Mouse (Mus musculus): ENCODE results near the gene Creb1. TPM values are rescaled to one million over a fixed set of nuclear protein-coding genes. Genes with fewer than 3 reads are reported as not detected.

Gene Creb1
- polyA plus RNA-seq, 1 experiment from 2014 or later, result 36.4 TPM

DNA sequence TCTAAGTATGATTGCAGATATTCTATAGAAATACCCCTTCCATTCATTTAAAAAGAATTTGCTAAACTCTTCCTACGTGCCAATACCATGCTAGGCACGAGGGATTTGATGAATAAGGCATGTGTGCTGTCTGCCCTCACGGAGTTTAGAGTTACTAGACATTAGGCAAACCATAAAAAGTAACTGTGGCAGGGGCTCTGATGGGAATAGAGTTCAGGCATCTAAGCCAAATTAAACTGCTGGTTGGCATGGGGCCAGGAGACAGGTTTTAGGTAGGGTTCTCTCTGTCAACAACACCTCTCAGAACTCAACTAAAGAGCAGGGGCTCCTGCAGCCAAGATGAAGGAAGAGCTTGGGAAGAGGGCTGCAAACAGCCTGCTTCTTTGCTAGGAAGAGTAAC, 10.7 kb upstream of the Creb1 start:
- H3K27ac ChIP-seq, result peak overlapping the region; percentile 53; the same call in 1 of the 2 replicates
- WGBS, result 63% methylated on average over 3 of the region's 3 CpGs
- no peaks in the 10 kb centered on the region for H3K27me3 ChIP-seq
- no peak overlapping the region for H3K4me3 ChIP-seq
- no peaks in the 10 kb centered on the region for H3K36me3 ChIP-seq
- no peak for ATAC-seq (ENCODE audit: borderline replicate concordance, extremely low read depth, low FRiP score, low TSS enrichment)
- H3K4me2 ChIP-seq, result no peak overlapping the region; the same call in 1 of the 2 replicates
- H3K9ac ChIP-seq, result no peak overlapping the region
- H3K4me1 ChIP-seq, result peaks cover 12% of the 10 kb centered on the region
- H3K9me3 ChIP-seq, result no peaks in the 10 kb centered on the region

DNA sequence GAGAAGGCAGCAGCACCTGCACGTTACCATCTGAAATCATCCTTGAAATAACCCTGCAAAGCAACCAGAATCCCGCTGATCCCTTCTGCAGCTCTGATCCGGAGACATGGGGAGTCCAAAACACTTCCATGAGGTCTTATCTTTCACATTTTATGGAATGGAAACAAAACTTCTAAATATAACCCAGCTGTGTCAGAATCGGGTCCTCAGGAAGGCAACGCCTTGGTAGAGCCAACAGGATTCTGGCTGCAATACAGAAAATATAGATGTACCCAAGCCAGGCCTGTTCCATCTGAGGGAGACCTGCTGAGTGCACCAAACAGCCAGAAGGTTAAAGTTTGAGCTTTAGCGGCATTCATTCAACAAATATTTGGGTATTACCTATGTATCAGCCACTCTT, 9.8 kb upstream of the Creb1 start:
- 0 out of 2 replicates have a peak overlapping the region, but pooled peaks have one; percentile 7 for H3K27ac ChIP-seq
- WGBS, result 55% methylated on average over 6 of the region's 6 CpGs
- H3K4me3 ChIP-seq, result no peak overlapping the region
- H3K9ac ChIP-seq, result no peak overlapping the region
- no peak; the same call in 1 of the 2 replicates for ATAC-seq (ENCODE audit: borderline replicate concordance, extremely low read depth, low FRiP score, low TSS enrichment)
- H3K4me1 ChIP-seq, result peaks cover 12% of the 10 kb centered on the region
- no peaks in the 10 kb centered on the region for H3K27me3 ChIP-seq
- H3K36me3 ChIP-seq, result no peaks in the 10 kb centered on the region
- H3K9me3 ChIP-seq, result no peaks in the 10 kb centered on the region
- H3K4me2 ChIP-seq, result no peak overlapping the region

DNA sequence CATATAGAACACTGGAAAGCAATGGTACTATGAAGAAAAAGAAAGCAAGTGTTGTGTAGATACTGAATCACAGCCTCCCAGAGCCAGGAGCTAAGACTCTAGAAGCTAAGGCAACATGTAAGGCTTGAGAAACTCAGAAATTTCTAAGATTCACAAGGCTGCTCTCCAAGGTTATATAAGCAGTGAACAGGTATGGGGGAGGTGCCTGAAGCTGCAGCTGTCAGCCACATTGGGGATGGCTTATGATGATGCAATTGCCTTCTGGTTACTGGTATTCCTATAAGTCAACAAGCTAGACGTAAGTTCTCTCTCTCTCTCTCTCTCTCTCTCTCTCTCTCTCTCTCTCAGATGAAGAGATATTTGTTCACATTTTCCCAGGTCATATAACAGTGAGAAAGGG, 9.3 kb upstream of the Creb1 start:
- no peak overlapping the region for H3K4me3 ChIP-seq
- H3K27me3 ChIP-seq, result no peaks in the 10 kb centered on the region
- H3K36me3 ChIP-seq, result no peaks in the 10 kb centered on the region
- no peak overlapping the region for H3K9ac ChIP-seq
- ATAC-seq (ENCODE audit: borderline replicate concordance, extremely low read depth, low FRiP score, low TSS enrichment), result no peak
- WGBS, result 77% methylated on average over 1 of the region's 1 CpGs
- no peaks in the 10 kb centered on the region for H3K9me3 ChIP-seq
- H3K4me1 ChIP-seq, result peaks cover 12% of the 10 kb centered on the region
- H3K4me2 ChIP-seq, result no peak overlapping the region
- H3K27ac ChIP-seq, result no peak overlapping the region

DNA sequence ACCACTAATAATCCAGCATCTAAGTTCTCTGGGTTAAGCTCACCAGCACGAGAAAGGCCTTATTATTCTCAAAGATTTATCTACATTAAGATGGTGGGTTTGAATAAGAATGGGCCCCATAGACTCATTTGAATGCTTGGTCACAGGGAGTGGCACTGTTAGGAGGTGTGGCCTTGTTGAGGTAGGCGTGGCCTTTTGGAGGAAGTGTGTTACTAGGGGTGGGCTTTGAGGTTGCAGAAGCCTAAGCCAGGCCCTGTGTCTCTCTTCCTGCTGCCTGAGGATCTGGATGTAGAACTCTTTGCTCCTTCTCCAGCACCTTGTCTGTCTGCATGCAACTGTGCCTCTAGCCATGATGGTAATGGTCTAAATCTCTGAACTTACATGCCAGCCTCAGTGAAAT, 7.8 kb upstream of the Creb1 start:
- H3K9me3 ChIP-seq, result no peaks in the 10 kb centered on the region
- no peaks in the 10 kb centered on the region for H3K27me3 ChIP-seq
- no peak for ATAC-seq (ENCODE audit: borderline replicate concordance, extremely low read depth, low FRiP score, low TSS enrichment)
- H3K4me3 ChIP-seq, result no peak overlapping the region
- H3K4me1 ChIP-seq, result peaks cover 12% of the 10 kb centered on the region
- peaks cover 3% of the 10 kb centered on the region; the same call in 1 of the 2 replicates for H3K36me3 ChIP-seq
- no peak overlapping the region for H3K9ac ChIP-seq
- H3K4me2 ChIP-seq, result no peak overlapping the region
- H3K27ac ChIP-seq, result no peak overlapping the region
- 74% methylated on average over 2 of the region's 2 CpGs for WGBS

DNA sequence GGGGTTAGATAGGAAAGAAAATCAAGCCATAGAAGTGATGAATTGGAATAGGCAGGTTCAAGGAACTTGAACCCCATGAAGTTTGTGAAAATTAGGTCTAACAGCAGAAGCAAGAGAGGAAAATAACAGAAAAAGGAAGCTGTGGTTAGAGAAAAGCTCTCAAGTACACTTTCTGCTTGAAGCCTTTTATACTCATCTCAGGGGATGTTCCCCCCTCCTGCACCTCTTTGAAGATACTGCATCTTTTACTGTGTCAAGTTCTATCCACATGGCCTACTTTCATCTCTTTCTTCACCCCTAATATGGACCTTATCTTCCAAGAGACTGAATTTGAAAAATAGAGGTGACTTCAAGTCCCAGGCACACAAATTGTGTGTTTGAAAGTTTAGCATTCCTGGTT, 4.8 kb upstream of the Creb1 start:
- peaks cover 3% of the 10 kb centered on the region; the same call in 1 of the 2 replicates for H3K36me3 ChIP-seq
- no peak overlapping the region for H3K9ac ChIP-seq
- H3K27ac ChIP-seq, result no peak overlapping the region
- H3K27me3 ChIP-seq, result no peaks in the 10 kb centered on the region
- no peak overlapping the region for H3K4me3 ChIP-seq
- peaks cover 9% of the 10 kb centered on the region for H3K4me1 ChIP-seq
- no peaks in the 10 kb centered on the region for H3K9me3 ChIP-seq
- ATAC-seq (ENCODE audit: borderline replicate concordance, extremely low read depth, low FRiP score, low TSS enrichment), result no peak
- H3K4me2 ChIP-seq, result no peak overlapping the region

DNA sequence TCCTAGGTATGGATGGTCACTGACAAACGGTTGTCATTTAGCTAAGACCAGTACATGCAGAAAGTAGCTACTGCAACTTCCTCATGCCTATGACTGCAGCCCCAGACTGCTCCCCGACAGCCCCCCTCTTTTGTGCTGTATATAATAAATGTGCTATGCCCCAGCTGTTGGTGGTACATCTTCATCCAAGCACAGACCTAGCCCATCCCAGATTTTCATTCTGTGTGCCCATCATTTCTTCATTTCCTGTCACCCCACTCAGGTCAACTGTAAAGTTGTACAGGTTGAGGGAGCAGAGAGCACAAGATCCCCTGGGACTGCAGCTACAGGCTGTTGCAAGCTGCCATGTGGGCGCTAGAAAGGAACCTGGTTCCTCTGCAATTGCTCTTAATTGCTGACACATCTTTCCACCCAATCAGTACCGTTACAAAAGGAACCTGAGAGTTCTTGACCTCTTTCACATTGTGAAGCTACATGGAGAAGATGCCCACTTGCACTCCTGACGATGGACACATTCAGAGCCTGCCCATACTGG, 2.6 kb upstream of the Creb1 start:
- Histone ChIP-seq H3K4me1 (peaks cover 13% of the 10 kb centered on the region), H3K9me3 (no peaks in the 10 kb centered on the region), H3K4me3 (no peak overlapping the region), H3K4me2 (no peak overlapping the region), H3K36me3 (peaks cover 3% of the 10 kb centered on the region; the same call in 1 of the 2 replicates), H3K27ac (no peak overlapping the region), H3K9ac (no peak overlapping the region), H3K27me3 (no peaks in the 10 kb centered on the region)
- no peak for ATAC-seq (ENCODE audit: borderline replicate concordance, extremely low read depth, low FRiP score, low TSS enrichment)
- 83% methylated on average over 5 of the region's 5 CpGs for WGBS

DNA sequence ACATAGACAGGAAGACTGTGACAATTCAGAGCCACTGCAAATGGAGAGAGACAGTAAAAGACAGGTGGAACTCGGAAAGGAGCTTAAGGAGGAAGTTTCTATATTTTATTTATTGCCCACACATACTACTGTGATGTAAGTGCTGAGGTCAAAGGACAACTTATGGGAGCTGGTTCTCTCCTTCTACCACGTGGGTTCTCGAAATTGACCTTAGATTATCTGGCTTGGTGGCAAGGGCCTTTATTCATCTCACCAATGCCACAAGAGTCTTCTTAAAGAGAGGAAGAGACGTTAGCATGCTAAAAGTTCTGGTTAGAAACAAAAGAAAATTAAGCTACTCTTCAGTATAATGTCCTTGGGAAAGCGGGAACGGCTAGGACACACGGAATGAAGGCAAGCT, 897 bp upstream of the Creb1 start:
- peaks cover 15% of the 10 kb centered on the region for H3K4me1 ChIP-seq
- H3K36me3 ChIP-seq, result peaks cover 3% of the 10 kb centered on the region; the same call in 1 of the 2 replicates
- H3K27ac ChIP-seq, result peak overlapping the region; percentile 100
- H3K9ac ChIP-seq, result peak overlapping the region; percentile 97
- H3K4me3 ChIP-seq, result peak overlapping the region; percentile 83
- 11% methylated on average over 7 of the region's 7 CpGs for WGBS
- no peak for ATAC-seq (ENCODE audit: borderline replicate concordance, extremely low read depth, low FRiP score, low TSS enrichment)
- H3K4me2 ChIP-seq, result peak overlapping the region; percentile 85
- no peaks in the 10 kb centered on the region for H3K27me3 ChIP-seq
- no peaks in the 10 kb centered on the region for H3K9me3 ChIP-seq

DNA sequence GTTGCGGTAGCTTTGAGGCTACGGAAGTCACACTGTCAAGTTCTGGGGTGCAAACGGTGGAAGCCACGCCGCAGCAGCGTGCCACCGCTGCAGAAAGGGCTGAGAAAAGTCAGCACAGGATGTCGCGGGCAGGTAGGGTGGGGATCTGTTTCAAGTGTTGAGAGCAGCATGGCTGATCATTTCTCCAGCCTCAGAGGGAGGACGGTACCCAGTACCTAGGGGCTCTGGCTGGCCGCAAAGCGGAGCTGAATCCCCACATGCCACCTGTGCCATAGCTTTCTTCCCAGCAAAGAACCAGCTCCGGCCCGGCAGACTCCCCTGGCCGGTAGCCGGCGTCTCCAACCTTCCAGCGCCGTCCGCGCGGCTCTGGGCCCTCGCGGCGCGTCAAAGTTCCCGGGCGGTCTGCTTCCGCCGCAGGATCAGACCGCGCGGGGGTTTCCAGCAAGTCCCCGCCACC, 350 bp upstream of the Creb1 start:
- Histone ChIP-seq H3K9ac (peak overlapping the region; percentile 97), H3K4me2 (peak overlapping the region; percentile 85), H3K36me3 (peaks cover 3% of the 10 kb centered on the region; the same call in 1 of the 2 replicates), H3K4me3 (peak overlapping the region; percentile 83), H3K4me1 (peaks cover 15% of the 10 kb centered on the region), H3K27ac (peak overlapping the region; percentile 100), H3K27me3 (no peaks in the 10 kb centered on the region), H3K9me3 (no peaks in the 10 kb centered on the region)
- ATAC-seq (ENCODE audit: borderline replicate concordance, extremely low read depth, low FRiP score, low TSS enrichment), result peak; percentile 66
- 0% methylated on average over 34 of the region's 34 CpGs for WGBS

DNA sequence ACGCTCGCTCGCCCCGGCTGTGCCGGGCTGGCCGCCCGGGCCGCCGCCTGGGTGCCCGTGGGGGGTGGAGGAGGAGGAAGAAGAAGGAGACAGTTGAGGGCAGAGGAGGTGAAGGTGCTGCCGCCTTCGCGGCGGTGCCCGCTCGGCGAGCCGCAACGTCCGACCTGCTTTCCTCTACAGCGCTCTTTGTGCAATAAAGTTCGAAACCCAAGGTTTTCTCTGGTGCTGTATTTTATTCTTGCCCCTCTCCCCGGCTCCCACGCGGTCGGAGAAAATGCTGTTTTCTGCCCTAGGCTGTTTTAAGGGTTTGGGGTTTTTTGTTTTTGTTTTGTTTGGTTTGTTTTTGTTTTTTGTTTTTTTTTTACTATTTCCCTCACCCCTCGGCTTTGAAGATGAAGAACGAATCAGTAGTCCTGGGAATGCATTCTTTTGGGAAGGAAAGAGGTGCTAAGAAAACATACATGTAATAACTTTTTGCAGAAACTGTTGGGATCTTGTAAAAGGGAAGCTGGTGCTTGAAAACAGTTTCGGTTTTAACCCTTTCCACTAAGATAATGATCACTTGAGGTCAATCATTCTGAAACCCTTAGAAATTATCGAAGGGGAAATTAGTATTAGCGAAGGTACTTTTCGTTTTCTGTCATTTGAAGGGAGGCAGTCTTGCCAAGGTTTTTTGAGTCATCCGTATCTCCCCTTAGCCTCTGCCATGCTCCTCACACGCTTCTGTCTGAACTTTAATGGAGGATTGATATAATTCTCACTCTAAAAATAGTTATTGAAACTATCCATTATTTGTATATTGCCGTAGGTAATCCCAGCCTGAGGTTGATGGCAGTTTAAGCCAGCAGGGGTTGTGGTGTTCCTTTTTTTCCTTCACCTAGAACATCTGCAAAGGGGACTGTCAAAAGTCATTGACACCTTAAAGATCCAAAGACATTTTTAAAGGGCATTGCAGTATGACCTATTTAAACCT, 1.3 kb downstream of the Creb1 start:
- Histone ChIP-seq H3K9ac (peak overlapping the region; percentile 97), H3K4me2 (peak overlapping the region; percentile 62), H3K4me3 (peak overlapping the region; percentile 83), H3K27ac (peak overlapping the region; percentile 100), H3K9me3 (no peaks in the 10 kb centered on the region), H3K4me1 (peaks cover 15% of the 10 kb centered on the region), H3K27me3 (no peaks in the 10 kb centered on the region), H3K36me3 (no peaks in the 10 kb centered on the region)
- WGBS, result under 1% methylated on average over 35 of the region's 35 CpGs
- peak; percentile 4; the same call in 1 of the 2 replicates for ATAC-seq (ENCODE audit: borderline replicate concordance, extremely low read depth, low FRiP score, low TSS enrichment)

DNA sequence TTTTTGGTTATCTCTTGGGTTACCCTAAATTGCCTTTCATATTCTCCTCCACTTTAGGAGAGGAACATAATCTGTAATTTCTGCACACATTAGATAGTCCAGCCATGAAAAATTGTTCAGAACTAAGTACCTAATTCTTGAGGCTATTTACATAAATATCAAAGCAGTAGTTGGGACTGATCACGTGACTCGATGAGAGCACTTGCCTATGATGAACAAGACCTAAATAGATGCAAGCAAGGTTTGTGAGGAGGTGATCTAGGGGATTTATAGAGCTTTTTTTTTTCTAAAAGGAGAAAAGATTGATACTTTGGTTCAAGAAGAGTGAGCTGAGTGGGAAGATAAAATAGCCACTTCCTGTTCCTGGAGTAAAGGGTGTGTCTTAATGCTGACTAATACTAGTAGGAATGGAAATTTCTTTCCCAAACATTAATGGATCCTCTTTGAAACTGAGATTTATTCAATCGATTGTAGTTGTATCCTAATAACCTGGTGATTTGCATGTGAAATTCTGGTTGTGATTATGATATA, 6.5 kb downstream of the Creb1 start:
- Histone ChIP-seq H3K27me3 (no peaks in the 10 kb centered on the region), H3K4me1 (peaks cover 9% of the 10 kb centered on the region), H3K4me3 (no peak overlapping the region), H3K9me3 (no peaks in the 10 kb centered on the region), H3K27ac (no peak overlapping the region), H3K4me2 (no peak overlapping the region), H3K9ac (no peak overlapping the region), H3K36me3 (peaks cover 3% of the 10 kb centered on the region; the same call in 1 of the 2 replicates)
- ATAC-seq (ENCODE audit: borderline replicate concordance, extremely low read depth, low FRiP score, low TSS enrichment), result no peak
- 88% methylated on average over 3 of the region's 3 CpGs for WGBS

DNA sequence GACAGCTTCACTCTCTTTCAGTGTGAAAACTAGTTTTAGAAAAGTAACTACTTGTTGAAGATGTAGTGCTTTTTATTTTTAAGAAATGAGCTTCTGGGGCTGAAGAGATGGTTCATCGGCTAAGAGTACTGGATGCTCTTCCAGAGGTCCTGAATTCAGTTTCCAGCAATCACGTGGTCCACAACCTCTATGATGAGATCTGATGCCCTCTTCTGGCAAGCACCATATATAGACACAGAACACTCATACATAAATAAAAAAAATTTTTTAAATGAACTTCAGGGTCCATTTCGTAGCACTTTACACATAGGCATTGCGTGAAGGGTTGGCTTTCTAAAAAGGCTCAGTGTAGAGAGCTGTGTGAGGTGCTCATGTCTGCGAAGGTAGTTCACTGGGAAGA, 11.3 kb downstream of the Creb1 start:
- H3K27ac ChIP-seq, result no peak overlapping the region
- no peak overlapping the region for H3K4me3 ChIP-seq
- WGBS, result 82% methylated on average over 5 of the region's 5 CpGs
- no peak overlapping the region for H3K4me2 ChIP-seq
- H3K4me1 ChIP-seq, result no peaks in the 10 kb centered on the region
- ATAC-seq (ENCODE audit: borderline replicate concordance, extremely low read depth, low FRiP score, low TSS enrichment), result no peak
- H3K27me3 ChIP-seq, result no peaks in the 10 kb centered on the region
- peaks cover 4% of the 10 kb centered on the region; the same call in 1 of the 2 replicates for H3K36me3 ChIP-seq
- no peaks in the 10 kb centered on the region for H3K9me3 ChIP-seq
- H3K9ac ChIP-seq, result no peak overlapping the region

DNA sequence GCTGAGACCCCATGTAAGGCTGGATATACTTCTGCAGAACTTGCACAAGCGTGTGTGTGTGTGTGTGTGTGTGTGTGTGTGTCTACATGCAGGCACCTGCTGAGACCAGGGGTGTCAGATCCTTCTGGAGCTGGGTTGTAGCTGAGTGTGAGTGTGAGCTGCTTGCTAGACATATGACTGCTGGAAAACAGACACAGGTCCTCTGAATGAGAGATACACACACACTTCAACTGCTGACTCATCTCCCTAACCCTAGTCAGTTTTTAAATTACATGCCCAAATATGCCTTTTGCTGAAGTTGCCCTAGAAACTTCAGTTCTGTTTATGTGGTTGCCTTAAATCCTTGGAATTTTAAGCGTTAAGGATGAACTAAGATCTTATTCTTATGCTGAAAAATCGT, 13.6 kb downstream of the Creb1 start:
- Histone ChIP-seq H3K27me3 (no peaks in the 10 kb centered on the region), H3K36me3 (peaks cover 6% of the 10 kb centered on the region; the same call in 1 of the 2 replicates), H3K27ac (no peak overlapping the region), H3K4me3 (no peak overlapping the region), H3K4me1 (no peaks in the 10 kb centered on the region), H3K4me2 (no peak overlapping the region), H3K9ac (no peak overlapping the region), H3K9me3 (no peaks in the 10 kb centered on the region)
- WGBS, result 80% methylated on average over 3 of the region's 3 CpGs
- no peak for ATAC-seq (ENCODE audit: borderline replicate concordance, extremely low read depth, low FRiP score, low TSS enrichment)
